Mouse (Mus musculus) heart, embryonic 12.5 days (tissue): ENCODE results near the gene Sh3d19. TPM values are rescaled to one million over a fixed set of nuclear protein-coding genes. Genes with fewer than 3 reads are reported as not detected.

Experiments used
- polyA plus RNA-seq: library from polyadenylated mRNA; unstranded; fragments of >200 nt; fragmentation: Nextera tagmentation; extraction: Ambion mirVana; gene quantifications from 2 replicates; pipeline ENCODE4 v1.2.1, GENCODE M21; 2016

Sh3d19 gene
- polyA plus RNA-seq, 1 experiment from 2014 or later = 16.6 TPM

Other genes starting within 250 kb of the Sh3d19 start
- gene Fam160a1, start 153.8 kb upstream of the Sh3d19 start, polyA plus RNA-seq = 3.3 and 3.6 TPM in 2 replicates
- gene Glt28d2, start 83.6 kb upstream of the Sh3d19 start, polyA plus RNA-seq = 0.85 and 1.2 TPM in 2 replicates
- 4.6 and 6.1 TPM in 2 replicates for gene Gm37240, start 83.6 kb upstream of the Sh3d19 start, polyA plus RNA-seq
- not detected in 2 replicates for gene Prss48, start 31.4 kb downstream of the Sh3d19 start, polyA plus RNA-seq
- gene Rps3a1, start 171.6 kb downstream of the Sh3d19 start, polyA plus RNA-seq = 808 and 835 TPM in 2 replicates